Mouse (Mus musculus) liver, adult 2 months (tissue): ENCODE data around the gene Lgi1. TPM values are rescaled to one million over a fixed set of nuclear protein-coding genes. Genes with fewer than 3 reads are reported as not detected.
A peak's percentile ranks its signal among the peaks of the same experiment; 100 is the strongest.

Experiments
- DNase-seq: peaks from one replicate; pipeline ENCODE4 v3.0.0-alpha.2; 2011; ENCODE audit warnings: low read depth, low spot score; ENCODE audit errors: extremely low read depth
- H3K27ac ChIP-seq: fragments of 200-500 bp; replicated peaks from 2 replicates; pipeline ENCODE4 v1.5.1; 2012; ENCODE audit warnings: low read depth, mild to moderate bottlenecking, control low read depth, inconsistent platforms, low read length; ENCODE audit not compliant: insufficient read depth
- H3K27me3 ChIP-seq: fragments of 200-500 bp; 2 replicates; pipeline ENCODE4 v1.6.1; 2012; ENCODE audit warnings: mild to moderate bottlenecking, moderate library complexity, low read length, inconsistent platforms; ENCODE audit not compliant: control insufficient read depth, insufficient read depth
- H3K36me3 ChIP-seq: fragments of 200-500 bp; 2 replicates; pipeline ENCODE4 v1.6.1; 2012; ENCODE audit warnings: low read length, inconsistent platforms; ENCODE audit not compliant: control insufficient read depth, insufficient read depth
- H3K4me1 ChIP-seq: fragments of 200-500 bp; 2 replicates; pipeline ENCODE4 v1.6.1; 2011; ENCODE audit warnings: low read length; ENCODE audit not compliant: control insufficient read depth, insufficient read depth
- H3K4me3 ChIP-seq: fragments of 200-500 bp; 2 replicates; pipeline ENCODE4 v1.5.1; 2011; ENCODE audit warnings: low read depth, mild to moderate bottlenecking, control low read depth, low read length, moderate library complexity; ENCODE audit not compliant: insufficient read depth
- H3K79me2 ChIP-seq: fragments of 200-500 bp; 2 replicates; pipeline ENCODE4 v1.6.1; 2012; ENCODE audit warnings: inconsistent platforms, mild to moderate bottlenecking, low read length, moderate library complexity; ENCODE audit not compliant: control insufficient read depth, insufficient read depth
- H3K9ac ChIP-seq: fragments of 200-500 bp; 2 replicates; pipeline ENCODE4 v1.6.1; 2012; ENCODE audit warnings: low read depth, mild to moderate bottlenecking, control low read depth, inconsistent platforms, low read length
- CTCF ChIP-seq: fragments of 200-500 bp; IDR thresholded peaks from 2 replicates; pipeline ENCODE4 v1.5.1; 2011; ENCODE audit warnings: low read depth, low read length, control low read depth
- POLR2A ChIP-seq: fragments of 200-500 bp; IDR thresholded peaks from 2 replicates; pipeline ENCODE4 v1.6.1; 2011; ENCODE audit warnings: low read length, control low read depth; ENCODE audit not compliant: insufficient read depth; ENCODE audit errors: extremely low read depth
- WGBS: fragments of 180-500 bp; shearing (Covaris S2); methylation state at CpG from one replicate; pipeline ENCODE4 v1.1.7; 2018; 5-methylcytosine and 5-hydroxymethylcytosine counted together
- polyA plus RNA-seq: library from polyadenylated mRNA; depleted of rRNA; stranded (reverse); fragments of >200 nt; gene quantifications from 2 replicates; pipeline ENCODE4 v1.2.3, GENCODE M21; 2012
- total RNA-seq: library from RNA; depleted of rRNA; stranded (reverse); fragments of >200 nt; gene quantifications from 2 replicates; pipeline ENCODE4 v1.2.3, GENCODE M21; 2014

Gene Lgi1
- total and polyA plus RNA-seq, 2 experiments, result not detected

- Histone ChIP-seq H3K27ac (no peak overlapping the region), H3K27me3 (no peaks in the 10 kb centered on the region), H3K4me3 (no peak overlapping the region), H3K79me2 (no peaks in the 10 kb centered on the region), H3K9ac (no peak overlapping the region), H3K4me1 (no peaks in the 10 kb centered on the region), H3K36me3 (no peaks in the 10 kb centered on the region)
- no peak for DNase-seq
- 77% methylated on average over 2 of the region's 2 CpGs for WGBS
- TF ChIP-seq CTCF, result no peak
- no peak for TF ChIP-seq POLR2A
These were observed 18.1 kb downstream of the Lgi1 start for GRCm38 (mm10) chr19:38282407-38282806.

DNA sequence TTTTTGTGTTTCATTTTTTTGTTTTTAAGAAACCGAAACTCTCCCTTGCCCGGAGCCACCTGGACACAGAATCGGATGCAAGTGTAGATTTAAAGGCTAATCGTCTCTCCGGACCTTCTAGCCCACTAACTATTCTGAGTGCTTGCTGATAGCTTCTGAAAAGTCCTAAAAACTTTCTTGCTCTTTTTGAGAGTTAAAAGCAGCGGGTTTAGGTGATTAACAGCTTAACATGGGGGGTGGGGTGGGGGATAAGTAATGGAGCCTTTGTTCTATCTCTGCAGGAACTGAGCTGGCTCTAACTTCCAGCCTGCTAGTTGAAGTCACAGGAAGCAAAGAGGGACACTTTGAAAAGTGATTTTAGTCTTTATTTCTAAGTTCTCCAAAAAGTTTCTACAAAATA lies 24.2 kb downstream of the Lgi1 start:
- TF ChIP-seq POLR2A (no peak), CTCF (no peak)
- Histone ChIP-seq H3K36me3 (no peaks in the 10 kb centered on the region), H3K27ac (no peak overlapping the region), H3K4me1 (no peaks in the 10 kb centered on the region), H3K79me2 (no peaks in the 10 kb centered on the region), H3K9ac (no peak overlapping the region), H3K27me3 (no peaks in the 10 kb centered on the region), H3K4me3 (no peak overlapping the region)
- 84% methylated on average over 6 of the region's 6 CpGs for WGBS
- no peak for DNase-seq

DNA sequence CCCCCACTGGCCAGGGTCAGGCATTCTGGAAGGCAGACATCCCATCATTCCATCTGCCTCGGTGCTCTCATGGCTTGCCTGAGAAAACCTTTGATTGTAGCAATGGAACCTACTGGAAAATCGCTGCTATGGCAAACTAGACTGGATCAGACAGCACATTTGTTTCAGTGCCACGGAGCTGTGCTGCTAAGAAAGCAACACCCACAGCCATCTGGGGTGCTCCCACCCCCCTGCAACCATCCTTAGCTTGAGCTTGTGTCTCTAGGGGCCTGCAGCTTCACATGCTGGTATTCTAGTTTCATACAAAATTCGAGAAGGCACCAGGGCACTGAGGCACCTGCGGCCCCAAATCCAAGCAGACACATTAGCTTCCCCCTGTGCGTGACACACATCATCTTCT lies 27.1 kb downstream of the Lgi1 start:
- TF ChIP-seq POLR2A (no peak), CTCF (no peak)
- H3K27ac ChIP-seq, result no peak overlapping the region
- no peaks in the 10 kb centered on the region for H3K4me1 ChIP-seq
- no peaks in the 10 kb centered on the region for H3K27me3 ChIP-seq
- H3K36me3 ChIP-seq, result no peaks in the 10 kb centered on the region
- no peaks in the 10 kb centered on the region for H3K79me2 ChIP-seq
- no peak for DNase-seq
- no peak overlapping the region for H3K9ac ChIP-seq
- no peak overlapping the region for H3K4me3 ChIP-seq
- WGBS, result 84% methylated on average over 6 of the region's 6 CpGs

GRCm38 (mm10) chr19:38298018-38298626 lies 33.8 kb downstream of the Lgi1 start:
- no peak overlapping the region for H3K9ac ChIP-seq
- H3K4me3 ChIP-seq, result no peak overlapping the region
- no peaks in the 10 kb centered on the region for H3K27me3 ChIP-seq
- no peaks in the 10 kb centered on the region for H3K36me3 ChIP-seq
- WGBS, result 42% methylated on average over 3 of the region's 3 CpGs
- H3K4me1 ChIP-seq, result no peaks in the 10 kb centered on the region
- DNase-seq, result peak; percentile 8
- no peak overlapping the region for H3K27ac ChIP-seq
- no peak for TF ChIP-seq CTCF
- TF ChIP-seq POLR2A, result no peak
- H3K79me2 ChIP-seq, result no peaks in the 10 kb centered on the region

DNA sequence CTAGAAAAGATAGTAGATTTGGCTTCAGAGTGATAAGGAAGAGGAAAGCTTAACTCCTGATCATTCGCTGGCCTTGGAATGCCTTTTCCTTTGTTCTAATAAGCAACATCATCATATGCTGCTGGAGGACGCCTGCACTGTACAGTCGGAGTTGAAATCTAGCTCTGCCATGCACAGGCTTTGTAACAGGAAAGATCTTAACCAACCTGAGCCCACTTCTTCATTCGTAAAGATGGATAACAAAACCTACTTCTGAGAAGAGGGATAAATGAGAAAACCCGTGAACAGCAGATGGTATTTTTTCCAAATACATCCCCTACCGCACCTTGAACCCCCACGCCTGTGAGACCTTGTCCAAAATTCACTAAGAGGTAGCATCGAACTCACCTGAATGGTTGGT lies 43.8 kb downstream of the Lgi1 start:
- Histone ChIP-seq H3K27me3 (no peaks in the 10 kb centered on the region), H3K36me3 (no peaks in the 10 kb centered on the region), H3K9ac (no peak overlapping the region), H3K79me2 (no peaks in the 10 kb centered on the region), H3K27ac (no peak overlapping the region), H3K4me1 (no peaks in the 10 kb centered on the region), H3K4me3 (no peak overlapping the region)
- no peak for DNase-seq
- WGBS, result 85% methylated on average over 8 of the region's 8 CpGs
- TF ChIP-seq POLR2A (no peak), CTCF (no peak)

DNA sequence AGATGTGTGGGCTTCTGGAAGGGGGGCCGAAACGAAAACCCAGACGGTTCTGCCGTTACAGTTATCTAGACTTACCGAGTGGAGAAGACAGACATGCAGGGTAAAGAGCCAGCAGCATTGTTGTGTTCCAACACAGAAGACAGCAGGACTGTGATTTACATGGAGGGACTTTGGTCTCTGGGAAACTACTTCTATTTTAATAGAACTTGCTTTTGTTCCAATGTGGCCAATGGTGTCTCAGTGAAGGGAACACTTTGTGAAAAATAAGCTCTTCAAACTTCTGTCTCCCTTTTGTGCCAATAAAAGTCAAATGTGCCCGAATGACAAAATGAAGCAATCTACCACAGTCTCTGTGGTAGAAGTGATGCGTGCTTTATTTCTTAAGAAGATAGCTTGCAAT lies 50.8 kb downstream of the Lgi1 start:
- DNase-seq, result no peak
- H3K4me3 ChIP-seq, result no peak overlapping the region
- H3K4me1 ChIP-seq, result no peaks in the 10 kb centered on the region
- H3K79me2 ChIP-seq, result no peaks in the 10 kb centered on the region
- H3K27ac ChIP-seq, result no peak overlapping the region
- H3K9ac ChIP-seq, result no peak overlapping the region
- no peaks in the 10 kb centered on the region for H3K36me3 ChIP-seq
- no peak for TF ChIP-seq CTCF
- TF ChIP-seq POLR2A, result no peak
- WGBS, result 92% methylated on average over 7 of the region's 7 CpGs
- H3K27me3 ChIP-seq, result no peaks in the 10 kb centered on the region
